26 mouse cellular contexts compared by ENCODE assay signal in the genomic region with DNA sequence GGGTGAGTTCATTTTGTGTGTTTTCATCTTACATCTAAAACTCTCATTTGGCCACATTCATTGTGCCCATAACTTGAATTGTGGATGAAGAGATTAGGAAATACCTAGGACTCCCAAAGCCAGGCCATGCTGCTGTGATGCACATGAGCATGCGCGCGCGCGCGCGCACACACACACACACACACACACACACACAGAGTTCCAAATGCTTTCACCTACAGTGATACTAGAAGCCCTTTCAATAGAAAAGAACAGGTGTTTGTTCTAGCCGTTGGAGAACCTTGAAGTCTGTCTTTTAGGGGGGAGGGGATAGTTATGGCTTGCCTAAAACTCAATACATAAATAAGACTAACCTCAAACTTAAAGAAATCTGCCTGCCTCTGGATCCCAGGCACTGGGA. TPM values are rescaled to one million over a fixed set of nuclear protein-coding genes. Genes with fewer than 3 reads are reported as not detected.
"Had no signal": no experiment of that assay in that cellular context is flagged by ENCODE, and none has a peak within 500 bp of the region (broad histone marks: within the 10 kb centered on the region; RNA-seq: fewer than 3 reads in every experiment).

No protein-coding gene starts in this region.

- DNase-seq: kidney, adult 8-10 months; kidney, postnatal 10 days; kidney, postnatal 36 days; layer of hippocampus, postnatal 36 days; liver, embryonic 13.5 days; lung, adult 2 months; midbrain, embryonic 14.5 days; right cerebral cortex, adult 18-20 months; right cerebral cortex, postnatal 14 days; right cerebral cortex, postnatal 4 days had no signal

- H3K27ac ChIP-seq: kidney, embryonic 15.5 days; left cerebral cortex, adult 2 months; liver, embryonic 13.5 days; neural tube, embryonic 12.5 days; neural tube, embryonic 15.5 days; stomach, postnatal 0 days had no signal

- H3K4me3 ChIP-seq: kidney, embryonic 15.5 days; left cerebral cortex, adult 2 months; liver, embryonic 13.5 days; neural tube, embryonic 12.5 days; neural tube, embryonic 15.5 days had no signal

- H3K4me1 ChIP-seq: kidney, embryonic 15.5 days; liver, embryonic 13.5 days; neural tube, embryonic 12.5 days; neural tube, embryonic 15.5 days had no signal

- H3K36me3 ChIP-seq: kidney, embryonic 15.5 days; liver, embryonic 13.5 days; neural tube, embryonic 12.5 days; neural tube, embryonic 15.5 days had no signal

- ATAC-seq: intestine, postnatal 0 days had no signal

- H3K4me2 ChIP-seq: kidney, embryonic 15.5 days; liver, embryonic 13.5 days; midbrain, embryonic 11.5 days; neural tube, embryonic 12.5 days; neural tube, embryonic 15.5 days had no signal

- H3K9ac ChIP-seq: kidney, embryonic 15.5 days; liver, embryonic 13.5 days; neural tube, embryonic 12.5 days; neural tube, embryonic 15.5 days had no signal

- H3K9me3 ChIP-seq: kidney, embryonic 15.5 days; liver, embryonic 13.5 days; neural tube, embryonic 12.5 days; neural tube, embryonic 15.5 days had no signal

- H3K27me3 ChIP-seq: kidney, embryonic 15.5 days; liver, embryonic 13.5 days; neural tube, embryonic 12.5 days; neural tube, embryonic 15.5 days had no signal

RNA-seq across cellular contexts. Expression of a gene that starts 15.1 kb away (rescaled TPM):
- total RNA-seq: layer of hippocampus, adult 8-10 months; layer of hippocampus, postnatal 10 days; layer of hippocampus, postnatal 36 days; left cerebral cortex, adult 2 months; left cerebral cortex, postnatal 10 days; left cerebral cortex, postnatal 36 days; megakaryocyte-erythroid progenitor cell, adult 5-6 weeks had no signal
- polyA plus RNA-seq: intestine, embryonic 14.5 days; limb, embryonic 14.5 days; liver, embryonic 13.5 days; midbrain, embryonic 11.5 days; midbrain, embryonic 14.5 days; neural tube, embryonic 12.5 days; neural tube, embryonic 15.5 days; stomach, postnatal 0 days had no signal

RNA-seq across cellular contexts. Expression of a gene that starts 15.6 kb away (rescaled TPM):
- total RNA-seq: megakaryocyte-erythroid progenitor cell, adult 5-6 weeks had no signal

RNA-seq across cellular contexts. Expression of a gene that starts 35.6 kb away (rescaled TPM):
- total RNA-seq: layer of hippocampus, adult 8-10 months; layer of hippocampus, postnatal 10 days; layer of hippocampus, postnatal 36 days; left cerebral cortex, adult 2 months; left cerebral cortex, postnatal 36 days; megakaryocyte-erythroid progenitor cell, adult 5-6 weeks had no signal
- polyA plus RNA-seq: intestine, embryonic 14.5 days; limb, embryonic 11.5 days; liver, embryonic 13.5 days; liver, embryonic 16.5 days; midbrain, embryonic 11.5 days; midbrain, embryonic 14.5 days; neural tube, embryonic 12.5 days; neural tube, embryonic 15.5 days; stomach, postnatal 0 days had no signal
